Mouse (Mus musculus) thymus, adult 2 months (tissue): ENCODE data around the gene Uhrf1bp1l. TPM values are rescaled to one million over a fixed set of nuclear protein-coding genes. Genes with fewer than 3 reads are reported as not detected.
"Not testable (repeated sequence)": the region's sequence is repeated elsewhere in the genome, so short reads cannot be mapped to it uniquely, and the experiment has no call there.

Experiments used
- DNase-seq: peaks from one replicate; pipeline ENCODE4 v3.0.0; 2021
- H3K27ac ChIP-seq: fragments of 200-500 bp; 2 replicates; pipeline ENCODE4 v1.5.1; 2012; ENCODE audit warnings: low read length, control low read depth; ENCODE audit not compliant: control insufficient read depth, insufficient read depth
- H3K27me3 ChIP-seq: fragments of 200-500 bp; 2 replicates; pipeline ENCODE4 v1.6.1; 2012; ENCODE audit warnings: mild to moderate bottlenecking, low read length, moderate library complexity, mixed read lengths; ENCODE audit not compliant: control insufficient read depth, insufficient read depth
- H3K36me3 ChIP-seq: fragments of 200-500 bp; 2 replicates; pipeline ENCODE4 v1.6.1; 2012; ENCODE audit warnings: mild to moderate bottlenecking, low read length, moderate library complexity; ENCODE audit not compliant: control insufficient read depth, insufficient read depth
- H3K4me1 ChIP-seq: fragments of 200-500 bp; replicated peaks from 2 replicates; pipeline ENCODE4 v1.6.1; 2012; ENCODE audit warnings: low read length; ENCODE audit not compliant: control insufficient read depth, insufficient read depth
- H3K4me3 ChIP-seq: fragments of 200-500 bp; 2 replicates; pipeline ENCODE4 v1.5.1; 2012; ENCODE audit warnings: mild to moderate bottlenecking, low read length, control low read depth, moderate library complexity; ENCODE audit not compliant: control insufficient read depth, insufficient read depth
- CTCF ChIP-seq: fragments of 200-500 bp; IDR thresholded peaks from 2 replicates; pipeline ENCODE4 v1.5.1; 2012; ENCODE audit warnings: mild to moderate bottlenecking, control low read depth, low read length, moderate library complexity, borderline replicate concordance; ENCODE audit not compliant: control insufficient read depth, poor library complexity, insufficient read depth; ENCODE audit errors: extremely low read depth
- POLR2A ChIP-seq: fragments of 200-500 bp; IDR thresholded peaks from 2 replicates; pipeline ENCODE4 v1.6.1; 2012; ENCODE audit warnings: mild to moderate bottlenecking, low read length, control low read depth, moderate library complexity; ENCODE audit not compliant: control insufficient read depth, poor library complexity, insufficient read depth; ENCODE audit errors: extremely low read depth
- WGBS: fragments of 180-500 bp; shearing (Covaris S2); methylation state at CpG from one replicate; pipeline ENCODE4 v1.1.7; 2018; 5-methylcytosine and 5-hydroxymethylcytosine counted together
- polyA plus RNA-seq: library from polyadenylated mRNA; depleted of rRNA; stranded (reverse); fragments of >200 nt; gene quantifications from 2 replicates; pipeline ENCODE4 v1.2.3, GENCODE M21; 2012; rRNA removed

Gene Uhrf1bp1l
- 20.4 and 20.7 TPM in 2 replicates for polyA plus RNA-seq

GRCm38 (mm10) chr10:89744871-89745665 lies at the start of gene Uhrf1bp1l:
TSS of gene Uhrf1bp1l (plus strand) at chr10:89744991.
- under 1% methylated on average over 85 of the region's 85 CpGs for WGBS
- peak; percentile 91 for DNase-seq
- no peaks in the 10 kb centered on the region for H3K36me3 ChIP-seq
- H3K4me1 ChIP-seq = peaks cover 9% of the 10 kb centered on the region
- peak; percentile 81 for TF ChIP-seq POLR2A
- no peak for TF ChIP-seq CTCF
- no peaks in the 10 kb centered on the region for H3K27me3 ChIP-seq
- H3K27ac ChIP-seq = peak within 1 kb of the TSS; percentile 38; the same call in 1 of the 2 replicates
- H3K4me3 ChIP-seq = peak within 1 kb of the TSS; percentile 77

GRCm38 (mm10) chr10:89695194-89695911 lies 49.4 kb upstream of the Uhrf1bp1l start:
- Histone ChIP-seq H3K4me3 (no peak overlapping the region), H3K36me3 (no peaks in the 10 kb centered on the region), H3K4me1 (peaks cover 2% of the 10 kb centered on the region; the same call in 1 of the 2 replicates), H3K27me3 (no peaks in the 10 kb centered on the region), H3K27ac (no peak overlapping the region)
- TF ChIP-seq CTCF = no peak
- no peak for TF ChIP-seq POLR2A
- WGBS = 47% methylated on average over 20 of the region's 20 CpGs
- peak; percentile 8 for DNase-seq

DNA sequence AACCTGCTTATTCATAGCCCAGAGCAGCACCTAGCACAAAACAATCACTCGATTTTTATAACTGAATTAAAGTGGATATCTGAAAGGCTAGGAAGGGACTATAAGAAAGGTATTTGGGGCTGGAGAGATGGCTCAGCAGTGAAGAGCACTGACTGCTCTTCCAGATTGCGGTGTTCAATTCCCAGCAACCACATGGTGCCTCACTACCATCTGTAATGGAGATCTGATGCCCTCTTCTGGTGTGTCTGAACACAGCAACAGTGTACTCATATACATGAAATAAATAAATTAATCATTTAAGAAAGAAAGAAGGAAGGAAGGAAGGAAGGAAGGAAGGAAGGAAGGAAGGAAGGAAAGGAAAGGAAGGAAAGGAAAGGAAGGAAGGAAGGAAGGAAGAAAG lies 48.5 kb upstream of the Uhrf1bp1l start:
- WGBS = 86% methylated on average over 2 of the region's 2 CpGs

GRCm38 (mm10) chr10:89697956-89698355 lies 46.8 kb upstream of the Uhrf1bp1l start:
- Histone ChIP-seq H3K36me3 (no peaks in the 10 kb centered on the region), H3K4me1 (peaks cover 4% of the 10 kb centered on the region; the same call in 1 of the 2 replicates), H3K4me3 (no peak overlapping the region), H3K27ac (no peak overlapping the region), H3K27me3 (no peaks in the 10 kb centered on the region)
- DNase-seq = no peak
- TF ChIP-seq POLR2A (no peak), CTCF (no peak)
- WGBS = 92% methylated on average over 3 of the region's 3 CpGs

More for the DNA sequence above, 48.5 kb upstream of the Uhrf1bp1l start:
- not testable (repeated sequence) for H3K36me3 ChIP-seq, H3K27ac ChIP-seq, H3K27me3 ChIP-seq, DNase-seq, H3K4me1 ChIP-seq, H3K4me3 ChIP-seq

- no peaks in the 10 kb centered on the region for H3K36me3 ChIP-seq
- peaks cover 5% of the 10 kb centered on the region for H3K4me1 ChIP-seq
- no peak overlapping the region; the same call in 1 of the 2 replicates for H3K27ac ChIP-seq
- WGBS = 22% methylated on average over 5 of the region's 5 CpGs
- DNase-seq = peak; percentile 32
- H3K4me3 ChIP-seq = no peak overlapping the region
- no peak for TF ChIP-seq CTCF
- TF ChIP-seq POLR2A = no peak
- no peaks in the 10 kb centered on the region for H3K27me3 ChIP-seq
These were observed 41.7 kb upstream of the Uhrf1bp1l start for GRCm38 (mm10) chr10:89703042-89703441.

GRCm38 (mm10) chr10:89707397-89707796 lies 37.4 kb upstream of the Uhrf1bp1l start:
- 93% methylated on average over 3 of the region's 3 CpGs for WGBS
- H3K27ac ChIP-seq = no peak overlapping the region

More at GRCm38 (mm10) chr10:89707397-89707796, 37.4 kb upstream of the Uhrf1bp1l start:
- H3K27me3 ChIP-seq = no peaks in the 10 kb centered on the region
- H3K4me3 ChIP-seq = no peak overlapping the region
- H3K36me3 ChIP-seq = no peaks in the 10 kb centered on the region
- TF ChIP-seq CTCF = no peak
- no peak for TF ChIP-seq POLR2A
- H3K4me1 ChIP-seq = peaks cover 8% of the 10 kb centered on the region
- DNase-seq = no peak
